Mouse (Mus musculus) urinary bladder, adult 18-20 months (tissue): ENCODE measurements around the gene Lpxn.

Experiments
- DNase-seq, 2 experiments: peaks; one replicate each; pipeline ENCODE4 v3.0.0; 2022; ENCODE audit warnings: low spot score in 2 of 2, mixed read lengths in 2 of 2

Lpxn gene

DNA sequence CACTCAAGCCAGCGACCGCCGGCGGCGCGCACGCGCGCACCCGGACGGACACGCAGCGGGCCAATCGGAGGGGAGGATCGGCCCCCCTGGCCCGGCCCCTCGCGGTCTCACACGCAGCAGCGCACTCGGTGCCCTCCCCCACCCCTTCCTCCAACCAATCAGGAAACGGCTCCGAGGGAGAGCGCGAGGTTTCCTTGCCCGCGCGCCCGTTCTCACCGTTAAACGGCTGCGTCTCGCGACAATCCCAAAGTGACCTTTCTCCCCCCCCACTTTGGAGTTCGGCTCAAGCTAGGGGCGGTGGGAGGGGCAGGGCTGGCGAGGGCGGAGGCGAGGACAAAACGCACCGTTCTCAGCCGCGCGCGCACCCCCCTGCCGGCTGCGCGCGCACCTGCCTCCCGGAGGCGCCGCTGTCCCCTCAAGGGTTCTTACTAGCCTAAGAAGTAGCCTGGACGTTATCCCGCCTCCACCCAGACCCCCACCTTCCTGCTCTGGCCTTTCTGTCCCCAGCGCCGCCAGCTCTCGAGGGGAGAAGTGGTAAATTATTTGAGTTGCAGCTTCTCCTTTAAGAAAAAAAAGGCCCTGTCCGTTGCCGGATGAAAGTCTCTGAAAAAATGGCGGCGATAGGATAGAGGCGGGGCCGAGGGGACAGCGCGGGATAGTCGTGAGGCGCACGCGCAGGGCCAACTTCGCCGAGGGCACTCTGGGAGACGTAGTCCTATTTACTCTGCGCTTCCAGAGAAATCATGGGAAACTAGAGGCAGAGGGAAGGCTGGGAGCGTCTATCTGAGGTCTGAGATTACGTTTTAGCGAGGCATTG lies at the start of gene Lpxn, which contains the start of gene Zfp91:
TSS of gene Lpxn (plus strand) at position 683 of the 817 bp plus-strand sequence.
TSS of gene Zfp91 (minus strand) at position 616 of the 817 bp plus-strand sequence.
- DNase-seq, result peak; percentile 82 to 94

DNA sequence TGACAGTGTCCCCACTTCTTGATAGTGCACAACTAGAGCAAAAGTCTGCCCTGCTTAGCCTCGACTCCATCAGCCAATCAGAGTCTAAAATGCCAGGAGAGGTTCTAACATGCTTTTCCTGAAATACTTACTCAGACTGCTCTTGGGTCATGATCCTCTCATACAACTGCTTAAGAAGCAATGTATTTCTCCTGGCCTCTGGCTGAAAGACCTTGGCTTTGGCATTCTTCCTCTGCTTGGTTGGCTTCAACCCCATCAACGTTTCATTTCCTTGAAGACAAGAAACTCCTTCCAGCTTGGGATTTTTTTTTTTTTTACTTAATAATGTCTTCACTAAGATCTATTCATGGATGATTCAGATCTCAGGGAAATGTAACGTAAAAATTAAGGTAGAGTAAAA lies 39.7 kb upstream of the Lpxn start:
- DNase-seq, result no peak

DNA sequence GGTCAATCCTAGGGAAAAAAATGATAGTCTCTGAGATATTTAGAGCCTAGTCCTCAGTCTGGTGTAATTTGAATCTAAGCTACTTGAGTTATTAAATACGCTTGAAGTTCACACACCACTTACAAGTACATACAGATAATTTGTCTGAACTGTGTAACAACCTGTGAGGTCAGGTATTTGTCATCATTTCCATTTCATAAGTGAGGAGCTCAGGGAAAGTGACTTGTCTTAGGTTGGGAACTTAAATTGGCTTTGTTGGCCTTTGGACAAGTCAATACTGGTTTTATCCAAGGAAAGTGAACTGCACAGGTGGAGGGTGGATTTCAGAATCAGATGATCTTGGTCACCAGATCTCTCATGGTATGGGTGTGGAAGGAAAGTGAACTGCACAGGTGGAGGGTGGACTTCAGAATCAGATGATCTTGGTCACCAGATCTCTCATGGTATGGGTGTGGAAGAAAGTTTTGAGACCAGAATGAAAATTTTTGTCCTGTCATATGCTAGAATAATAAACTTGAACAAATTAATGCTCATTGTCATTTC lies 37.0 kb upstream of the Lpxn start:
- no peak for DNase-seq

DNA sequence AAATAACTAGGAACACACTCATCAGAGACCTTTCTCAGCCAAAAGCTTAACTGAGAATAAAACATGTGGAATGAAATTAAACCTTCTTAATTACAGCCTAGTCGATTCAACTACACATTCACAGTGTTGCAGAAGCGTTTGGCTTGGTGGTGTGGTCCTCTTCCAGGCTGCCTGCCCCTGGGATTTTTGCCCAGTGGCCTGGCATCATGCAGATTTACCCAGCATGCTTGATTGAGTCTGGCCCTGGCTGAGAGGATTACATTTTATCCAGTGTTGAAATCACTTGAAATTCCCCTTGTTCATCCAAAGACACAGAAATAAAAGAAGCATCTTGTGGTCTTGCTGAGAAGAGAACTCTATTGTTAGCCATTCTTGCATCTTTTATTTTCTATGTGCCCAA lies 36.3 kb upstream of the Lpxn start:
- no peak for DNase-seq

DNA sequence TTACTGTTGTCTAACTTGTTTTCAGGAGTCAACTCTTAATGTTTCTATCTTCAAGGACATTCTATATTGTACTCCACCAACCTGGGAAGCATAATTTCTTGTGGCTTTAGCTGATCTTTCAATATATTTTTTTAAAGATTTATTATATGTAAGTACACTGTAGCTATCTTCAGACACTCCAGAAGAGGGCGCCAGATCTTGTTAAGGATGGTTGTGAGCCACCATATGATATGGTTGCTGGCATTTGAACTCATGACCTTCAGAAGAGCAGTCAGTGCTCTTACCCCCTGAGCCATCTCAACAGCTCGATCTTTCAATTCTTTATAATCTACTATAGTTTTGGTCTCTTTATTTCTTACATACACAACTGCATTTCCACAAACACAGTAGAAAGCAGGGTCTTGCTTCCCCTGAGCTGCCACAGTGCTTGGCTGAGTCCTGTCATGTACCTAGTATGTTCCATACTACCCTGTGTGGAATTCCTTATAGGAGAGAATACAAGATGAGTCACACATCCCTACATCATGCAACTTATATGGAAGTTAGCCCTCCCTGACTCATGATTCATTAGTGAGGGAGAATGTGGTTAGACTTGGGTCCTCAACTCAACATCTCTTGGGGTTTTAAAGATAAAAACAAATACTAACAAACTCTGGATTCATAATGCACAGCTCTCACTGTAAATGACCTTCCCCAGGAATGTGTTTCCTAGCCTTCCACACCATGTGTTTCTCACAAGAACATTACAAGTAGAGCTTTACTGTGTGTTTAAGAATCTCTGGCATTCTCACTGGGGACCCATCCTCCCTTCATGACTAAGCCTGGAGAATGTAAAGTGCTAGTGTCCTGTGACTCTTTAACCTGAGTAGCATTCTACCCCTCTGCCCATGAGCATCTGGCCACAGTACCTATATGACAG lies 33.5 kb upstream of the Lpxn start:
- no peak for DNase-seq

DNA sequence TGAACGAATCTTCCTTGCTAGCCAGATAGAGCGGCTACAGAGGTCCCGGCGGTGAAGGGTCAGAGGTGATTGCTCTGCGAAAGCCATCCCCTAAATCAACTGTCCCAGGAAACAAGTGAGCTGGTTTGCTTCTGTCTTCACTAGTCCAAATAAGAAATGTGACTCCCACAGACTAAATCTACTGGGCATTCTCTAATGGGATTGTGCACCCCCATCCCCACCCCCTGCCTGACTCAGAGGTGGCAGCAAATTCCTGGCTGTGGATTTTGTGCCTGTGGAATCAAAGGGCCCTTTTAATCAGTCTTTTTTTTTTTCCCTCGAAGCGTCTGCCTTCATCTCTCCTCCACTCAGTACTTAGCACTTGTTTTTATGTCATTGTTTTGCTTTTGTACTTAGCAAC lies 30.7 kb upstream of the Lpxn start, which contains the start of gene Cntf:
TSS of gene Cntf (minus strand) at position 325 of the 400 bp plus-strand sequence.
- no peak for DNase-seq

DNA sequence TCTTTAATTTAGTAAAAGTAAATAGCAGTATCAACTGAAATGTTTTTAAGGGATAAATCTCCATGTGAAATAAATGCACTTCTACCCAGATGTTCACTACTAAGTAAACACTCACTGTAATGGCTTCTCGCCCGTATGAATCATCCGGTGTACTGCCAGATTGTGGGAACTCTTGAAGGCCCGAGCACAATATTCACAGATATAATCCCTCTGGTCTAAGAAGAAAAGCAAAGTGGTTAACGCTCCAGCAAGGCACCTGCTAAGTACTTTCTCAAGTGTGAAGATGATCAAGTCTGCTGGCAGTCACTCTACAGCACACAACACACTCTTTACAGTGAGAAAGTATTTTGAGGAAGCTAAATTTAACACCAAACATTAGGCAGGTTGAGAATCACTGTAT lies 25.1 kb upstream of the Lpxn start:
- peak in 1 of 2 experiments; percentile 22 for DNase-seq

DNA sequence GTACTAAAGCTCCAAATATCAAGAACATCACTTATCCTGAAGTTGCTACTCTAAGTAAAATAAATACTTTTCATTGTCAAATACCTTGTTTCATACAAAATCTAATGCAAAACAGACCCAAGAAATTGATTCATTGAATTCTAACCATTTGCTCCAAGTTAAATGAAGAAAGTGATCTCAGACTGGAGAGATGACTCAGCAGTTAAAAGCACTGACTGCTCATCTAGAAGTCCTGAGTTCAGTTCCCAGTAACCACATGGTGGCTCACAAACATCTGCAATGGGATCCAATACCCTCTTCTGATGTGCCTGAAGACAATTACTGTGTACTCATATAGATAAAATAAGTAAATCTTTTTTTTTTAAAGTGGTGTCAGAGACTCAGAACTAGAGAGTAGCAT lies 15.6 kb upstream of the Lpxn start:
- DNase-seq, result no peak

DNA sequence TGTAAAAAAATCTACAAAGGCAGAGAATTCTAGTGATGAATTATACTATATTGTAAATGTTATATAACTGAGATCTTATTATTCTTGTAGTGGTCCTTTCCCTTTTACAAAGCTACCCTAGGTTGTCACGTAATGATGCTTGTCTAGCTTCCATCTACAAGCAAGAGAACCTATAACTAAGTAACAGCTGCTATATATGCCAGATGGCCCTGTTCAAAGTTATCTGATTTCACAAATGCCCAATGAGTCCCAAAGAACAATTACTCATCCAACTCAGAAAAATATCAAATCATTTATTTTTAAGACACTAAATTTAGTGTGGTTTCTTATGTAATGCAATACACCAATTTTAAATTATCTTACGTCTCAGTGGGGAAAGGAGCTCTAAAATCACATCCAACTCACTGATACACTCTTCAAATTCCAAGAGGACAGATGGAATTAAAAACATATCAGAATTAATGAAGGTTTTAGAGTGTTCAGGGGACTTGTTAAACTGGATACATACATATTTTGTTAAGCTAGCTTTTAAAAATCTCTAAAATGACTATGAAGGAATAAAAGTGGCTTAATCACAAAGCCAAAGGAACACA lies 9.1 kb upstream of the Lpxn start:
- DNase-seq, result no peak

DNA sequence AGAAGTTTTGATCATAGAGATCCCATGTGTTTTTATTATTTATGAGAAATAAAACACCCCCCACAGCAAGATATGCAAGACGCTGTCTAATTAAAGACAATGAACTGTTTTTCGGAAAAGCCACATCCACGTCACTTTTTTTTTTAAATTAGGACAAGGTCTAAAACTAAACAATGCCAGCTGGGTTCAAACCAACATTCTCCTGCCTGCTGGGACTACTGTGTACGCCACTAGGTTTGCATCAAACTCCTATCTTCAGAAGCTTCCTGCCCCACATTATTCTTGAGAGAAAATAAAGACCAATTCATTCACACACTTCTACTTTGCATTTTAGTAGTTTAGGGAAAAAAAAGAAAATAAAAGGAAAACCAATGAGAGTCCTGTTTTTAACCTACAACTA lies 8.3 kb upstream of the Lpxn start:
- DNase-seq, result no peak

DNA sequence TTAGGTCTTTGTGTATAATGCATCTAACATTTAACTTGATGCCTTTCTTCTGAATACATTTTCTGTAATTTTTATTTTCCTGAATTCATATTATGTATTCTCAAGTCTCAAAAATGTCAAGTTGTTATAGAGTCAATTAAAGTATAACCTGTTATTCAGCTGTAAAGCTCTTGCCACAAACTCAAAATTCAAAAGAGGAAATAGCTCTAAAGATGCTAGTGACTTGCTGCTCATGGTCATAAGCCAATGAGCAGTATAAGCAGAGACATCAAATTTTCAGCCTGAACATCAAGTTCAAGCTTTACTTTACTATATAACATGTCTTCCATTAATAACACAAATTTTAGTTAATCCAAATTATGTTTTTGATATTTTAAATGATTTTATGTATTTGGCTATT lies 3.6 kb upstream of the Lpxn start:
- DNase-seq, result no peak

DNA sequence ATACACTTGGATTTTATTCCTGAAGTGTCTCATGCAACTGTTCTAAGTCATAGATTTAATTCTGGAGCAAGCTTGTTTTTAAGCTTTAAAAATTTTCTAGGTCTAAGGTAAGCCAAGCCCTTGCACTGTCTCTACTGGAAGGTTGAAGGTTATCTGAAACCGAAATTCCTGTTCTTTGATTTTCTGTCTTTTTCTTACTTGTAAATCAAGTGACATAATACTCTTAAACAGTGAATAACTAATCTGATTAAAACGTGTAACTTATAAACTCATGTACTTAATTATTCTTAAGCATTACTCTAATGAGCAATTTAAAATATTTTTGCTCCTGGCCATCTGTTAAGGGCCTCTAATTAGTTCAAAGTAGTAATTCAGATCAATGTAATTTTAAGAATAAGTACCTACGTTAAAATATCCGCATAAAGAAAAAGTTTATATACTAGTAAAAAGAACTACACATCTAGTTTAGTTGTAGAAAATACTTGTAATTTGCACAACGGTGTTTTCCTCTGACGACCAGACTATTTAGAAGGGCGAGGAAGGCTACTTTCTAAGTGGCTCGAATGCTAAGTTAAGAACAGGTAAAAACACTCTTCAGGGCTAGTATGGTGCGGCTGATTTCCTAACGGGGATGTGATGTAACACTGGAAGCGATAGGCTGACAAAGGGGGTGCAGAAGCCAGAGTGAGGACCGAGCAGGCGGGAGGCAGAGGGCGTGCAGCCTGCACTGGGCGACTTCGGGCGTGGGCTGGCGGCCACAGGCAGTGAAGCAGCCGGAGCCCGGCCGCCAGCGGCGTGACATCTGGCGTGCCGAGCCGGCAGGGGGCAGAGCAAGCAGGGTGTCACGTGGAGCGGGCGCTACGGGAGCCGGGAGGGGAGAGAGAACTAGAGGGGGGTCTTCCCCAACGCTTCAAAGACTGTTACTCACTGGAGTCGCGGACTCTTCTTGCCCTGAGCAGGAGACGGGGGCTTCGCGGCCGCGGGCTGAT lies 1.6 kb upstream of the Lpxn start:
- DNase-seq, result peak; percentile 90 to 91

DNA sequence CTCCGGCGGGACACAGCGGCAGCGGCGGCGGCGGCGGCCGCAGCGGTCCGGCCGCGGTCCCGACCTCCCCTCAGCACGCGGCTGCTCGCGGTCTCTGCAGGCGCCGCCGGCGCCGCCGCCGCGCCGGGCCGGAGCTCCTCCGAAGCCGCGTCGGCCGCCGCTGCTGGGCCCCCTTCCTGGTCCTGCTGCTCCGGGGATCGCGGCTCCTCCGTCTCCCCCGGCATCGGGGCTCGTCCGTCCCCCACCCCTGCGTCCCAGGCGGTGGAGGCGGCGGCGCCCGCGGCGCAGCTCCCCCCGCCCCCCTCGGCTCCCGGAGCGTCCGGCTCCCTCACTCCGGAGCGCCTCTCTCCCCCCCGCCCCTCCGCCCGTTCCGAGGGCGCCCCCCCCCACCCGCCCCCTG lies 883 bp upstream of the Lpxn start:
- no peak for DNase-seq

DNA sequence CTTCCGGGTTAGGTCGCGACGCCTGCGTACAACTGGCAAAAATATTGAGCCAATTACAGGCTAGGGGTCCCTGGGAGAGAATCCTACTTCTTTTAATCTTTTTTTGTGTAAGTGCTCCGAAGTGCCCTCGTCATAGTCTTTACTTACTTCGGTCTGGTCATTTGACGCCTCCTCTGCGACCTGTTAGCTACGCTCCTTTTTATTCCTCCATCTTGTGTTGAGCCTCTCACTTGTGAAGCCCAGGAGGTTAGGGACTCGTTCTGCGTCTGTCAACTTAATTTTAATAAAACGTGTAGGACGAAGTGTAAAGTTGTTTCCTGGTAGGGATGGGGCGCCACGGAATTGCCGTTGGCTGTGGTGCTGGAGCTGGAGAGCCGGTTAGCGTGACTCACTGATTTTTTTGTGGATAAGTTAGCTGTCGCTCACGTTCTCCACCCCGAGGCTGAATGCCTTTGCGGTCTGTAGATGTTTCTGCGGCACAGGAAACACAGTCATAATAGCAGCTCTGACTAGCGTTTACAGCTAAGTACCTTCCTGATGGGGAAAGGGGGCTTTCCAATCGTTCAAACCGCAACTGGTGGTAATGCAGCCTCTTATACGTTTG lies 437 bp downstream of the Lpxn start:
- DNase-seq, result peak; percentile 62 to 69

DNA sequence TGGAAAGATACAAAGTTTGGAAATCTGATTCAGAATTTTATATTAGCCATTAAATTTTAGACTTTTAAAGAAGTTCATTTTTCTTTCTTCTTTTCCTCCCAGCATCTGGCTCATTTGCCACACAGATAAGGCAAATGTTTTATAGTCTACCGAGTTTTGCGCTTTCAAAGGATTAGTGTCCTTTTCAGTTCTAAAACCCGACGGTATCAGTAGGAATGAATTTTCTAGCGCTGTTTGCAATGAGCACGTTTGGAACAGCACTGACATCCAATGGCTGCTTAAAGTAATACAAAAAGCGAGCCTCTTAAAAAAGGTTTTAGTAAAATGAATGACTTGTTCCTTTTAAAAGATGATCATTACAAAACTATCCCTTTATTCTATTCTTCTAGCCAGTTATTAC lies 1.1 kb downstream of the Lpxn start:
- DNase-seq, result no peak

DNA sequence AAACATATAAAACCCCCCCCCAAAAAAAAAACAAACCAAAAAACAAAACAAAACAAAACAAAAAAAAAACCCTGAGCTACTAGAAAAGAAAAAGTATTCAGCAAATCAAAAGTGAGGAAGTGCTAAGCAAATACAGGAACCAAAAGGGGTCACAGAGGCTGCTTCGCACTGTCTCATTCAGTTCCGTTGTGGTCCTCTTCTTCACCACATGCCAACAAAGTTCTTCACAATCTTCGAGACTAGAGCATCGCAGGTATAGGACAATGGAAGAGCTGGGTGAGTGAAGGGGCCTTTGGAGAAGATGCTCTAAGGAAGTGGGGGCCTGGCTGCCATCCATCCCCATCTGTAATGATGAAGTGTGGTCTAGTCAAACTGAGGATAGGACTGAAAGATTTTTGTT lies 2.4 kb downstream of the Lpxn start:
- DNase-seq, result no peak

DNA sequence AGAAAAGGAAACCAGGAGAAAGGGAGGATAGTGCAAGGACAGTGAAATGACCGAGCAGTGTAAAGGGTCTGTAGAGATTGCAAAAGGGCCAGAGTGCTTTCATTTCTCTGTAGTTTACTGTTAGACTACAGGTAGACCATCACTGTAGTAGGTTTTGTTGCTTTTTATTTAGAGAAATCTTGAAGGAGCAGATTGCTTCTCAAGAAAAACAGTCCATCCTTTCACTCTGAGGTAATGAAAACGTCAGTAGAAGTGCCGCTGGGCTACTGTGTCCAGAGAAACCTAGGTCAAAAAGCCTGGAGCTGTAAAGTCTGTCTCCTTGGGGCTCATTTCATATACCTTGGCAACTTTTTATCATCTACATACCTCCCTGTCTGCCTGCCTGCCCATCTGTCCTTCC lies 3.1 kb downstream of the Lpxn start:
- DNase-seq, result no peak

DNA sequence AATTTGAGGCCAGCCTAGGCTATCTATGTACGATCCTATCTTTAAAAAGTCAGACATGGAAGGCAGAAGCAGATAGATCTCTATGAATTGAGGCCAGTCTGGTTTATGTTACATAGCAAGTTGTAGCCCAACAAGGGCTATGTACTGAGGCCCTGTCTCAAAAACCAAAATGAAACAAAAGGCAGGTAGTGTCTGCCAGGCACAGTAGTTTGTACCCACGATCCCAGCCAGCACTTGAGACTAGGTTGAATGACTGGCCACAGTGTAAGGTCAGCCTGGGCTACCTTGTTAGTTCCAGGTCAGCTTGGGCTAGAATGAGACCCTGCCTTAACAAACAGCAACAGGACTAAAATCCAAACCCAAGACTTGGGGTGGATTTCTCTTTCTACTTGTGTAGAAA lies 4.6 kb downstream of the Lpxn start:
- DNase-seq, result no peak

DNA sequence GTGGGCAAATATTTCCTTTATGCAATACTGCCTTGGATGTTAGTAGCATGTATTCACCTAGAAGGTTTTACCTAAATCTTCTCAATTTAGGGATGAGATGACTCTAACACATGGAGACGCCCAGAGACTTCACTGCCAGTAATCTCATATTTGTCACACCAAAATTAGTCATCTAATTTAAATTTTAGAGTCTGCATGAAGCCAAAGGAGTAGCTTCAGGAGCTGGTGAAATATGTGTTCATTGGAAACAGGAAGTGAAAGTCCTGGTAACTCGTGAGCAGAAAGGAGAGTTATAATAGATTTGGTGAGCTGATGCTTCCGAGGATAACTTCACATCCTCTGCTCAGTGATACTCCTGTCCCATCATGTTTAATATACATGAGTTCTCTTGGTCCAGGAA lies 5.1 kb downstream of the Lpxn start:
- no peak for DNase-seq

DNA sequence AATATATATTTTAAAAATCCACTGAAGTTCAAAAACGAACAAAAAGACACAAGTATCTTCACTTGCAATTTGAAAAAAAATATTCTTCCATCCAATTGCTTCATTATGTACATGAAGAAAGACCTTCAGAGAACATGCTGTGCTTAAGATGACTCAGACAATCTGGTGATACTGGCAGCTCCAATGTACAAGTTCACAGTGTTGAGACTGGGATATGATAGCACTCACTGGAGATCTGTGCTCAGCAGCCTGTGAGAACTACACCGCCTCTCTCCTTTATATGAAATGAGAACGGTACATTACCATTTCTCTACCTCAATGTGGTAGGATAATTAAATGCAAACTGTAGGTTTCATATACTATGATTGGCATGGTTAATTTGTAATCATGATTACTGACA lies 6.8 kb downstream of the Lpxn start:
- no peak for DNase-seq
